Mouse (Mus musculus) adrenal gland, postnatal 14 days (tissue): Measurements from ENCODE around the gene Tesc. TPM values are rescaled to one million over a fixed set of nuclear protein-coding genes. Genes with fewer than 3 reads are reported as not detected.

Experiments
- DNase-seq: peaks from one replicate; pipeline ENCODE4 v3.0.0; 2021; ENCODE audit warnings: mixed read lengths
- total RNA-seq: library from RNA; stranded (reverse); gene quantifications from 2 replicates; pipeline ENCODE4 v1.2.3, GENCODE M21; 2021

The Tesc gene
- total RNA-seq, 1 experiment from 2014 or later, result 78.8 TPM

DNA sequence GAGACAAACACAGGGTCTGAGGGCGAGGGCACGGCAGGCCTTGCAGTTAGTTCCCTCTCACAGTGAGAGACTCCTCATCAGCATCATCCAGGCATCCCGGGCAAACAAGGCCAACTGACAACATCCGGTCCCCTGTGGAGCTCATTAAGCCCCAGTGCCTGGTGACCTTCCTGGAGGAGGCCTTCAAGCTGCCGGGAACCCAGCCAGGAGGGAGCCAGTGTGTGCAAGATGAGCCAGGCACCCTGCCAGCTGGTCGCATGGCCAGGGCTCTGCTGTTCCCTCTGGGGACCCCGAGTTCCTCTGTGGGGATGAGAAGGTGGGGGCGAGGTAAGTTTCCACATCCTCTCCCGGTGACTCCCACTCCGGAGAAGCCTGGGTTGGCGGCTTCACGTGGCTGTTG is 12.5 kb upstream of the Tesc start:
- peak; percentile 97 for DNase-seq

DNA sequence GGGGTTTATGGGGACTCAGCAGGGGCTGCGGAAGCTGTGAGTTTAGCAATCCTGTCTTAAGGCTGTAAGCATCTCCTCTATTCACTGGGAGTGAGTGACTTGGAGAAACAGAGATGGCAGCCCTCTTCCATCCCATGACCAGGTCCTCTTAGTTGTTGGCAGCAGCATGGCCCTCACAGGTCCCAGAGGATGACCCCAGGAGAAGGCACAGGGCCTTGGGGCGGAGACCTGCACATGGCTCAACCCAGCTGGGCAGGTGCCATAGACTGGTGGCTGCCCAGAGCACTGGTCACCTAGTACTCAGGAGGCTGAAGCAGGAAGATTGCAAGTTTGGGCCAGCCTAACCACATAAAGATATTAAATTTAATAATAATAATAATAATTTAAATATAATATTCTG is 11.9 kb upstream of the Tesc start:
- peak; percentile 60 for DNase-seq

DNA sequence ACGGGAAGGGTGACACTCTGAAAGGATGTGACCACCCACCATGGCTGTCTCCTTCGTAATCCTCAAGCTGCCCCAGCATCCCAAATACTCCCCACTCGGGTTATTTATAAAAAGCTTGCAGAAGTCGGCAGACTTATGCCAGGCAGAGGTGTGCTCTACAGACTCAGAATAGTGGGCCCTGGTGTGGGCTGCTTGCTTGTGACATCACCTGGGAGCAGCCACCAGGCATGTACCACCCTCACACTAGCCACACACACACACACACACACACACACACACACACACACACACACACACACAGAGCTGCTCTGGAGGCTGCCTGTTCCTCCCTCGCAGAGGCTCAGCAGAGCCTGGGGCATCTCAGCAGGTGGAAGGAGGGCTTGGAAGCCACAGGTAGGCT is 10.0 kb upstream of the Tesc start:
- DNase-seq, result no peak

DNA sequence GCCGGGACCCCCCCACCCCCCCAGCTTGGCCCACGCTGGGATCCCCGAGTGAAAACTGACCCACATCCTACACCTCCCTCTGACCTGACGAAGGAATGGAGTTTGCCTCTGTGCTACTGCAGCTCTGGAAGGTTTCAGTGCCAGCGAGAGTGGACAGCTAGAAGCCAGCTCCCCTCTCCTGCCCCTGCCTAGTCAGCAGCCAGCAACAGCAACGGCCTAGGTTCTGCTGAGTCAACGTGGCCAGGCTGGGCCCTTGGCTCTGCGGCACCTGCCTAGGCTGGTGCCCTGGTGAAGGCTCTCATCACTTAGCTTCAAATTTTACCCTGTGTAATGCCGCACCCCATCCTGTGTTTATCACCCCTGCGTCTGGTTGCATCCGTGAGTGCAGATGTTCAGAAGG is 7.6 kb upstream of the Tesc start:
- DNase-seq, result no peak

DNA sequence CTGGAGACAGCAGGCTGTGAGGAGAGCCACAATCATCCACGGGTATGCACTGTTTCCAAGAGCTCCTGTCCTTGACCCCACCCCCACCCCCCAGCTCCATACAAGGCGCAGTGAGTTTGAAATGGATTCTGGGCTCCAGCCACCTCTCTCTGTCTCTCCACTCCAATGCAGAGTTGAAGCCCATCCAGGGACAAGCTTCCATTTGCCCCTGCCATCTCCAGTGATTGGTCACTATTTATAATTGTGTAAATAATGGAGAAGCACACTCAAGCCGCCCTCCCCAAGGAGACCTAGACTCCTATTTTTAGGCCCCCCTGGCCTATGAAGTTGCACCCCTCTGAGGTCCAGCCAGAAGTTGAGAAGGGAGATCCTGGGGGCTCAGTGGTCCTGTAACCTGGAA is 4.5 kb upstream of the Tesc start:
- no peak for DNase-seq

DNA sequence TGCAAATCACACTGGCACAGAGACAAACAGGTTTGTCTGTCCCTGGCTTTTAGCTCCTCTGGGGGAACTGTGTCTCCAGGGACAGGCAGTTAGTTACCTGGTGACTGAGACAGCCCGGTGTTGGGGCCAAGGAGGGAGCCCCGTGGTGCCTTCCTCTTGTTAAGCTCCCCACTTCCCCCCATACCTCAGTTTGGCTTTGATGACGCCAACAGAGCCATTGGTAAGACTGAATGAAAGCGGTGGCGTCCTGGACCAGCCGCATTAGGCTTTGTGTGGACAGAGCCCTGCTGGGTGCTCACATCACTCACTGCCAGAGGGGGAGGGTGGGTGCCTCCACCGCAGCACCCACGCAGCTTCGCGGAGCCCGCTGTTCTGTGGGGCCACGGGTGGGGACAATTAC is 1.7 kb upstream of the Tesc start:
- peak; percentile 6 for DNase-seq

DNA sequence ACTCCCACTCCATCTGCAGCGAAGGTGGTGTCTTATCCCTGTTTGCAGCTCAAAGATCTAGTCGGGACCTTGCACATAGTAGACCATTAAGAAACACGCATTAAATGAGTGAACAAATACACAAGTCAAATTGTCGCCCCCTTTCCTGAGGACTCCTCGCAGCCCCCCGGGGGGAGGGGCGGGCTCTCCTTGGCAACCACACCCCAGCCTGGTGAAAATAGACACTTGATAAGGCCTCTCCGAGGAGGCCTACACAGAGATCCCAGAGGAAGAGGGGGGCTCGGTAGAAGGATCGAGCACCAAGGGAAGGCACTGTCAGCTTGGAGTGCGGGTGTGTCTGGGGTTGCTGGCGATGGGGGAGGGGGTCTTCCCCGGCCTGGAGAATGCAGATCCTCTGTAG is 1.2 kb upstream of the Tesc start:
- no peak for DNase-seq

DNA sequence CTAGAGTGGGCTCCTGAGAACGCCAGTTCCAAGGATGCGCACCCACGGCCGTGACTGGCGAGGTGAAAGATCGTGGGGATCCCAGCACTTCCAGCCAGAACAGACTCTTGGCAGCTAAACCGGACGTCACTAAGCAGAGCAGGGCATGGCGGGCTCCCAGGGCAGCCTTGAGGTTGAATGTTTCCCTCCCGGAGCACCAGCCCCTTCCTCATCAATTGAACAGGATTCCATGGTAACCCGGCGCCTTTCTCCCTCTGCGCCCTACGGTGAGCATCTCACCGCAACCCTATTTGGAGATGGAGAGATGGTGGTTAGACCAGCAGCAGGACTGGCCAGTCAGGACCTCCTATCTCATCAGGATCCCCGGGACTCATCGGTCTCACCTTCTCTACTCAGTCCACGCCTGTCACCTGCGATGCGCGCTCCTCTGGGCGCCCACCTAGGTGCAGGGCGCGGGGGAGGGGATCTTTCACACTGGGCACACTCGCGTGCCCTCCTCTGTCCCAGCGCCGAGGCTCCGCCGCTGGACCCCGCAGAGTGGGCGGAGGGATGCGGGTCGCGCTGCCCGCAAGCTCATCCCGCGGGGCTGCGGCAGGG is 344 bp upstream of the Tesc start:
- DNase-seq, result no peak

DNA sequence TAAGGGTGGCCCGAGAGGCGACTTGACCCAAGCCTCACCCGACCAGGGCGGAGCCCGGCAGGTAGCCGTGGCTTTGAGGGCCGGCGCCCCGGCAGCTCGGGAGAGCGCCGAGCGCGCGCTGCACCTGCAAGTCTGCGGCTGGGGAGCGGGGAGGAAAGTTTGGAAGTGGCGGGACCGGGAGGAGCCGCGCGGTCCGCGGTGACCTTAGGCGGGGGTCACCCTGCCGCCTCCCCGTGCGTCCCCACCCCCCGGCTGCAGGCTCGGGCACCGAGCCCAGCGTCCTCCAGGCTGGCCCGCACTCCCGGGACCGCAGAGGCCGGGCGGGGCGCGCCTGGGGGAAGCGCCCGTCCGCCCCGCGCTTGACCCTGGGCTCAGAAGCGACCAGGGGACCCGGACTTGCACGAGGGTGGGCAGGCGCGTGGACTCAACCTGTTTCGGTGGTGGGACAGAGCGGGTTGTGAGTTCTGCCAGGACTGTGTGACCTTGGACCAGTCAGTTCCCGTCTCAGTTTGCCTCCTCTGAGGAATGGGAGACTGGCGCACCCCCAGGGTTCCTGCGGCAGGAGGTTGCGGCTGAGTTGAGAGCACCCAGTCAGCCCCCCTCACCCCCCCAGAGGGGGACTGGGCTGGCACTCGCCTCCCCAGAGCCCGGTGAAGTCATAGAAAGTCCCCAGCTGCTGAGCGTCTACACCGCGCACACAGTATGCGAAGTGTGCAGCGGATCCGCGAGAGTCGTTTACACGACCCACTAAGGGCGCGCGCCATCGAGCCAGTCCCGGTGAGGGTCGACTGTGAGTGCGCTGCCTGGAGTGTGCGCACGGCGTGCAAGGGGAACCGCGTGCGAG is 870 bp downstream of the Tesc start:
- DNase-seq, result peak; percentile 73

DNA sequence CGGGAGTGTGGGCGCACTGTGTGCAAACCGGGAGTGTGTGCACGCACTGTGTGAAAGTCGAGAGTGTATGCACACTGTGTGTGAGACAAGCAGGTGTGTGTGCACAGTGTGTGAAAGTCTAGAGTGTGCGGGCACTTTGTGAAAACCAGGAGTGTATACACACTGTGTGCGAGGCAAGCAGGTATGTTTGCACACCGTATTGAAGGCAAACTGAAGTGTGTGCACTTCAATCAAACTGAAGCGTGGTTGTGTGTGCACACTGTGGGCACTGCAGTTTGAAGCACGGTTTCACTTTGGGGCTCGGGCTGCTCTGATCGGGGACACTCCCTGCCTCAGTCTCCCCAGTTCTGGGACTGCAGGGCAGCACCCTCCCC is 1.5 kb downstream of the Tesc start:
- DNase-seq, result no peak

DNA sequence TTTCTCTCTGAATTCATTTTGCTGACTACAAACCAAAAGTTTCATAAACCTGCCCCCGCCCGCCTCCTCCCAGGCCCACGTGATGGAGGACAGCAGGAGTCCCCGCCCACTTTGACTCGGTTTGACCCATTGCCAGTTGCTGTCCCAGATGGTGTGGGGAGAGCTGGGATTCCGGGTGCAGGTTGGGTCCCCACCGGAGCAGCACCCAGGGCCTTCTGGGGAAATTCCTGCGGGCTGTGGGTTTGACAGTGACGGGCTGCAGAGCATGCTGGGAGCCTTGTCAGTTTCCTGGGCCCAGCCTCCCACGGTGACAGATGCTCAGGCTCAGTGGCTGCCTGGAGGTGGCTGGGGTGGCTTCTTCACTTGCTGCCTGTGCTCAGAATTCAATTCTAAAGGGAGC is 1.9 kb downstream of the Tesc start:
- peak; percentile 69 for DNase-seq

DNA sequence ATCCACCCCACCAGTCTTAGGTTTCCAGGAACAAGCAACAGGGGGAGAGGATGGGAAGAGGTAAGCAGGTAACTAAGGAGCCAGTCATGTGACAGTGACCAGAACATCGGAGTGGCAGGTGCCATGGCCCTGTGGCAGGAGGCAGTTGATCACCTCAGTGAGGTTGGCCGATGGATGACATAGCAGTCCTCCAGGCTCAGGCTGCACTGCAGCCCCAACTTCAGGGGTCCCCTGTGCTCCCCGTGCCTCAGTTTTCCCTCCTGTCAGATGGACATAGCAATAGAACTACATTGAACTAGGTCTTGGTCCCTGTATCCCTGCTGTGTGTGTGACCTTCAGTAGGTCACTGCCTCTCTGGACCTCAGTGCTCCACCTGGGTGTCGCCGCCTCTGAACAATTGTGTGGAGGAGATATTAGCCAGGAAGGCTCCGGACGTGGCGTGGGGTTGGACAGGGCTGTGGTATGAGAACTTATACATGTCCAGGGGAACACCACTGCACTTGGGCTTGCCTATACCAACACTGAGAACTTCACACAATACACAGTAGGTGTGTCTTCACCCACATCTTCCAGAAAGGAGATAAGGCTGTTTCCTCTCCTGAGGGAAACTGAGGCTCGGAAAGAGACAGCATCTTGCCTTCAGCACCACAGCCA is 2.6 kb downstream of the Tesc start:
- DNase-seq, result no peak

DNA sequence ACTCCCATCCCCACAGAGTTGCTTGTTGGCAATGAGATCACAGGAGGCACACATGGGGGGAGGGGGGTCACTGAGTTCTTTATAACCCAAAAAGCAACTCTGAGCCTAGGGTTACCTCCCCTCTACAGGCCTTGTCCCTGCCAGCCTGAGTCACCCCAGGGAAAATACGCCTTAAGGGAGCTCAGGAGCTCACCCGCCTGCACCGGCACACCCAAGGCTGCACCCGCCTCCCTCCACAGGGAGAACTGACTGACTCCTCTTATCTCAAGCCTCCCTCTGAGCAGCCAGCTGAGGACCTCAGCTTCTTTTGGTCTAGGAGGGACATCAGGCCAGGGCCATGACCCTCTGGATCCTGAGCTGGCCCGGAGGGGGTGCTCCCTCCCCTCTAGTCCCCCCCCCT is 3.5 kb downstream of the Tesc start:
- DNase-seq, result peak; percentile 83

DNA sequence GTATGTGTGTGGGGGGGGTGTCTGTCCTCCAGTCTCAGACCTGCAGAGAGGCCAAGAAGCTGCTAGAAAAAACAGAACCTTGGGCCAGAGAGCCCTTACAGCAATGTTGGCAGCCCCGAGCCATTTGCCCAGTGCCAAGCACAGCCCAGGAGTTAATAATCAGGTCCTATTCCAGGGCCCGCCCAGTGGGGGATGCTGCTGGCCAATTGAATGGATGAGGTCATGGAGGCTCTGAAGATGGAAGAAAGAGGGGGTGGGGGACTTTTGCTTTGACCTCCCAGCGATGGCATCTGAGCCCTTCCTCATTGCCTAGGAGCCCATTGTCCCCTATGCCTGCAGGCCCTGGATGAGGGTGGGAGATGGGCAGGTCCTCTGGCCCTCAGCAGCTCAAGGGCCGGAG is 4.0 kb downstream of the Tesc start:
- peak; percentile 50 for DNase-seq

DNA sequence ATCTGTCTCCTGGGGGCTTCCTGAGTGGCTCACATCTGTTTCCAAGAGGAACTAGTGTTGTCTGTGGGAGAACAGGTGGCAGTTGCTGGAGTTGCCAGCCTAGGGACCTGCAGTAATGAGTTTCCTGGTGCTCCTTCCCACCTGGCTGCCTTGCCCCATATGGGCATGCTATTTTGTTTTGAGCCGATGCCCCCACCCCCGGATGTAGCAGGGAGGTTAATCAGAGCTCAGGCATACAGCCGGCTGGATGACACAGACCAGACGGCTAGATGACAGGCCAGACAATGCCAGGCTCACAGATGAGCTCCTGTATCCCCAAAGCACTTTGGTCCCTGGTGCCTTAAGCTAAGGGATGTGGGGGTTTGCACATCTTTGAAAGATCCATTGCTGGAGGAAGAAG is 5.8 kb downstream of the Tesc start:
- peak; percentile 55 for DNase-seq

DNA sequence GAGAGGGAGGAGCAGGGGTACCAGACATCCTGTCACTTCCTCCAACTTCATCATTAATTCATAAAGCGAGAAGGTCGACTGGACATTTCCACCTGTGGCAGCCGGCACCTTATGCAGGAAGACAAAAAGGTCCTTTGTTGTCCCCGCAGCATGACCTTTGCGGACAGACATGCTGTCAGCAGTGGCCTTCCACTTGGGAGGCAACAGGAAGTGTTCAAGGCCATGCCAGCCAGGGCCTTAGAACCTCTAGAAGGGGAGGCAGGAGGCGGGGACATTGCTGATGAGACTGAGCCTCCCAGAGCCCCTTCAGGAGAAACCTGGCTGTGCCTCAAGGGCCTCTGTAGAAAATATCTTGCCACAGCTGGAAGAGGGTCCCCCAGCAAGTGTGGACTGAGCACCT is 6.2 kb downstream of the Tesc start:
- DNase-seq, result peak; percentile 73

DNA sequence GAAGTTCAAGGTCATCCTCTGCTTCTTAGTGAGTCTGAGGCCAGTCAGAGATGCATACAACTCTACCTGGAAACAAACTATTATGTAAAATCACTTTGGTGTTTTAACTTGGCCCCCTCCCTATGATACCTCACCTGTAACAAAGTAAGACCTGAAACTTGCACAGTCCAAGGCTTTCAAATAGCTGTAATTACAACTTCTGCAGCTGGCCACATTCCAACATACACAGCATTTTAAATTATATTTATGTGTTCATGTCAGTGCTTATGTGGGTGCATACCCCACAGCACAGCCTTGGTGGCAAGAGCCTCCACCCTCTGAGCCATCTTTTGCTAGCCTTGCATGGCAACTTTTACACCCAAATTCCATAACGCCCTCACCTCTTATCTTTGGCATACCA is 7.1 kb downstream of the Tesc start:
- no peak for DNase-seq

DNA sequence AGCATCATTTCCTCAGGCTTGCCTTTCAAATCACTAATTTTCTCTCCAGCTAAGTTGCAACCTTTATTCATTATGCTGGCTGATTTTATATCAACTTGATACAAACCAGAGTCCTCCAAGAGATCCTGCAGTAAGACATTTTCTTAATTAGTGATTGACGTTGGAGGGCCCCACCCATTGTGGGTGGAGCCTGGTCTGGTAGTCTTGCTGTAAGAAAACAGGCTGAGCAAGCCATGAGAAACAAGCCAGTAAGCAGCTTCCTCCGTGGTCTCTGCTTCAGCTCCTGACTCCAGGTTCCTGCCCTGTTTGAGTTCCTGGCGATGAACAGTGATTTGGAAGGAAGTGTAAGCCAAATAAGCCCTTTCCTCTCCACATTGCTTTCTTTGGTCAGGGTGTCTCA is 8.2 kb downstream of the Tesc start:
- no peak for DNase-seq

DNA sequence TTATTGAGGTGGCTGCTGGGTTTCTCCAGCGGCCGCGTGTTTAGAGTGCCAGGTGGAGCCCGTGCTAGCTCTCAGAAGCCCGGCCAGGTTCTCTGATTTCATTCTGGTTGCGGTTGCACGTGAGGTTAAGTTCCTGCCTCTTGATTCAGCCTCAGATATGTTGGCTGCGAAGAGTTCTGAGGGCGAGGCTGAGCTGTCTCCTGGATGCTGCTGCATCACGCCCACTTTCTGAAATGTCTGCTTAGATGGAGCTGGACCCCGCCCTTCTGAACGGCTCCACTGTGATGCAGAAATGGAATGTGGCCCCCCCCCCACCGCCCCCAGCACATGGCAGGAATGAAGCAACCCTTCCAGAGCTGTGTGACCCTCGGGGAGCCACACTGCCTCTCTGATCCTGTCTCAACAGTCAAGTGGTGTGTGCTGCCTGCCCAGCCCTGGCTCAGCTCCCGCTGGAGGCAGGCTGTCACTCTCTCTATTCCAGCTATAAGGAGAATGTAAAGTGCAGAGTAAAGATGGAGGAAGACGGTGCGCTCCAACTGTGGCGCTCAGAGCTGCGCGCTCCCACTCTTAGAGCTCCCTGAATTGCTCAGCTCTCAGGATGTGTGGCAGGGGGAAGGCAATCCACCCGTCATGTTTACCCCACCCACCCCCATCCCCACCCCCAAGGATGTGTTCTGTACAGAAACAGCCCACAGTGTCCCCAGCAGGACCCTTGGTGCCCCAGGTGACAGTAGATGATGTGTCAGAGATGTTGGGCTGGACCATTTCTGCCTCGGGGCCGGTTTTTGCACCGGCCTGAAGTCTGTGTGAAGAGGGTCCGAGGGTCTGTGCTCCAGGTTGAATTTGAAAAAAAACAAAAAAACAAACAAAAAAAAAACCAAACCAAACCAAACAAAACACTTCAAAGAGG is 9.6 kb downstream of the Tesc start:
- no peak for DNase-seq

DNA sequence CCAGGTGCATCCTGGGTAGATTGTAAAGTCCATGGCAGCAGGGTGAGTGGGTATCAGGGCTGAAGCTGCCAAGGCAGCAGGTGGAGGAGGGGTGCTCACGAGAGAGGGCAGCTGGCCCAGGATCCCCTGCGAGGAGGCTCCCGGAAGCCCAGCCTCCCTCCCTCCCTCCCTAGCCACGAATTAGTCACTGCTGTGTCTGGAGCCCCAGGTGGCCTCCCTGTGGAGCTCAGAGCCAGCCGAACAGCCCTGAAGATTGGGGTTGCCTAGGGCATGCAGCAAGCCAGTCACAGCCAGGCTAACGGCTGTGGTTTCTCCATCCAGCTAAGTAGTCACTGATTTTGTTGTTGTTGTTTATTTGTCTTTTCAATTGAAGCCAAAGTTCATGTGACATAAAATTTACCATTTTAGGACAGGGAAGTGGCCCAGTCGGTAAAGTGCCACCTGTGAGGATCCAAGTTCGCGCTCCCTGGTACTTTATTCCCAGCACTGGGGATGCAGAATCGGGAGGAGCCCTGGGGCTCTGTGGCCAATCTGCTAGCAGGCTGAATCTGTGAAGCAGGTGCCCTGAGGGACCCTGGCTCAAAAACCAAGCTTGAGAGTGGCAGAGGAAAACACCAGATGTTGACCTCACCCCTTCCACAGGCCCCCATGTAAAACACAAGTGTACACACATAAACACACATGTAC is 10.4 kb downstream of the Tesc start:
- DNase-seq, result peak; percentile 84

DNA sequence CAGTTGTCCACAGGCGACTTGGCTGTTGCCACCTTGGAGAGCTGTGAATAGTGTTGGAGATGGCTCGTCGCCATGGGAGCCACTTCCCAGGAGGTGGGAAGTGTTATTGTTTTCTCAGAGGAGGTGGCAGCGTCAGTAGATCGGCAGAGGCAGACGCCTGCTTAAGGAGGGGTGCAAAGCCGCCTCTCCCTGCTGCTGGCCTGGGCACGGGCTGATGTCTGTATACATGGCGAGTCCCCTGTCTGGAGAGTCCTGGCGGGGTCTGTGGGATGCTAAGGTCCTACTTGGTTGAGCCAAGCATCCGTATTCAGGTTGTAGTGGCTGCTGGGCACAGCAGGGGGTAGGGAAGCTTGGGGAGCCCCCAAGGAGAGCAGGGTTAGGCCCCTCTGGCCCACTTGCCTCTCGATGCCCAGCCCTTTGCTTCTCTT is 11.7 kb downstream of the Tesc start:
- no peak for DNase-seq

DNA sequence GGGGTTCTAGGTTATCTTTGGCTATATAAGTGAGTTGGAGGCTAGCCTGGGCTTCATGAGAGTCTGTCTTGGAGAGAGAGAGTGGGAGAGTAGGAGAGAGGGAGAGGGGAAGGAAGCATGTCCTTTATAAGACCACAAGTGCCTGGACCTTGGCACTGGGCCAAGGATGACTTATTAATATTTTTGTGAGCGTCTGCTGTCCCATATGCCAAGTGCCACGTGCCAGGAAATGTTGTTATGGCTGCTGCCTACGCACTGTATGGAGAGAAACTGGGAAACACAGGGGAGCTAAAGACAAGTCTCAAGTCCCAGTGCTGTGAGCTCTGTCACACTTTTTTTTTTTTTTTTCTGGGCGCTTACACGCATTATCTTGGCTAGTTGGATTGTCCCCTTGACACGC is 15.1 kb downstream of the Tesc start:
- DNase-seq, result no peak
